Mouse (Mus musculus): ENCODE results near the gene Actl7a. TPM values are rescaled to one million over a fixed set of nuclear protein-coding genes. Genes with fewer than 3 reads are reported as not detected.

Actl7a gene
- polyA plus RNA-seq, 1 experiment from 2014 or later, result not detected

DNA sequence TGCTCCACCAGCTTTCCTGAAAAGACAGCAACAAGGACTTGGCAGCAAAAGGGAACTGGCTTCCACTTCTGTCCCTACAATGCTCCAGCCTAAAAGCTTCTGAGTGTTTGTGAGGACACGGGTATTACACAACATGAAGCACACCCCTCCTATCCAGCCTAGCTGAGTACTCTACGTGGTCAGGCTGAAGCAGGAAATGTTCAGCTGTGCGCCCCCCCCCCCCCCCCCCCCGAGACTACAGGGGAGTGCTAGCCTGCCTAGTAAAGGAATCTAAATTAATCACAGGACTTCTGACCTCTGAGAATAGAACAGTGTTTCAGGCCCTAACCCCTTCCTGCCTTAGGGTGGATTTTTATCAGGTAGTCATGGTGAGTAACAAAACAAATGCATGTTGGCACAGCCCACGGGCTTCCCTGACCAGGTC lies 24.7 kb downstream of the Actl7a start:
- Histone ChIP-seq H3K27ac (no peak overlapping the region), H3K4me2 (no peak overlapping the region), H3K9me3 (no peaks in the 10 kb centered on the region), H3K27me3 (no peaks in the 10 kb centered on the region), H3K9ac (no peak overlapping the region), H3K36me3 (peaks cover 94% of the 10 kb centered on the region), H3K4me3 (no peak overlapping the region), H3K4me1 (no peaks in the 10 kb centered on the region)
- 67% methylated on average over 5 of the region's 5 CpGs for WGBS
- no peak for ATAC-seq (ENCODE audit: insufficient number of reproducible peaks, insufficient read depth, low FRiP score, low TSS enrichment, low read depth)

DNA sequence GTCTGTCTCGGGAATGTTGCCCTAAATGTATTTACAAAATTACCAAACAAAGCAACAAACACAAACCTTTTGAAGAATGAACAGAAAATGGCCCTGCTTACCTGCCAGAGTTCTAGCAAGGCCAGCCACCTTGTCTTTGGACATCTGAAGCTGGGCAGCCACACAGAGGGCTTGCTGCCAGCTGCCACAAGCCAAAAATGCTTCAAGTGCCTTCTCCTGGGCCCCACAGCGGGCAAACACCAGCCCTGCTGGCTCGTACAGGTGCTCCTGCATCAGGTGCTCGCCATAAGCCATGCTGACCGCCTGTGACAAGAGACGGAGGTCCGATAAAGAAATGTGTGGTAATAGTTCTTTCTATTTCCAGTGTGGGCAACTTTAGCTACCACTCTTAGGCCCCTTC lies 25.7 kb downstream of the Actl7a start:
- Histone ChIP-seq H3K36me3 (peaks cover 95% of the 10 kb centered on the region), H3K9ac (no peak overlapping the region), H3K4me1 (no peaks in the 10 kb centered on the region), H3K27ac (no peak overlapping the region), H3K27me3 (no peaks in the 10 kb centered on the region), H3K4me3 (no peak overlapping the region), H3K9me3 (no peaks in the 10 kb centered on the region), H3K4me2 (no peak overlapping the region)
- WGBS, result 94% methylated on average over 7 of the region's 7 CpGs
- no peak for ATAC-seq (ENCODE audit: insufficient number of reproducible peaks, insufficient read depth, low FRiP score, low TSS enrichment, low read depth)

DNA sequence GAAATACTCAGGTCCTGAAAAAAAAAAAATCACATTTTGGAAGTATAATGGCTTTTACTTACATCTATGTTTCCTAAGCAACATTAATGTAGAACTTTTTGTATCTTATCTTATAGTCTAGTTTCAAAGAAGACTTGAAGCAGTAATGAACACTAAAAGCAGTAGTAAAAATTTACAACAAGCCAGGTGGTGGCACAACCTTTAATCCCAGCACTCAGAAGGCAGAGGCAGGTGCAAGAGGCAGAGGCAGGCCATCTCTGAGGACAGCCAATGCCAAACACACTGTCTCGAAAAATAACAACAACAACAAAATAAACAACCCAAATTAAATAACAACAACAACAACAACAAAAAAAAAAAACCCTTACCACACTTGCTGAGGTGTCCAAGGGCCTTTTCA lies 27.9 kb downstream of the Actl7a start:
- no peak for ATAC-seq (ENCODE audit: insufficient number of reproducible peaks, insufficient read depth, low FRiP score, low TSS enrichment, low read depth)
- Histone ChIP-seq H3K27ac (no peak overlapping the region), H3K36me3 (peaks cover 89% of the 10 kb centered on the region), H3K9ac (no peak overlapping the region), H3K4me1 (no peaks in the 10 kb centered on the region), H3K4me3 (no peak overlapping the region), H3K9me3 (no peaks in the 10 kb centered on the region), H3K27me3 (no peaks in the 10 kb centered on the region), H3K4me2 (no peak overlapping the region)
- WGBS, result 63% methylated on average over 1 of the region's 1 CpGs

DNA sequence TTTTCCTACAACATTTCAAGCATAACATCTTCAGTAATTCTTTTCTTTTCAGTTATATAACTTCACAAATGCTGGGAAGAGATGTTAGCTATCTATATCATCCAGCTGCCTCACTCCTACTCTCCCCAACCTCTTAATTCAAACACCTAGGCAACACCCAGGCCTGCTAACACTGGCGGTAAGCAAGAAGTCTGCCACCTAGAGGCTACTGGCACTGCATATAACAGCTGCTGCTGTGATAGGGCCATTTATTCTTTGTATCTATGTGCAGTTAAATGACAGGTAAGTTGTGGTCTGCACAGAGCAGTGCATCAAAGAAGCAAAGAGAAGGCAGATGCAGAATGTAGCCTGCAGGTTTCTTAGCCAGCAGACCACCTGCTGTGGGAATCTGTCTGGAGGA lies 48.2 kb downstream of the Actl7a start:
- no peaks in the 10 kb centered on the region for H3K9me3 ChIP-seq
- H3K9ac ChIP-seq, result no peak overlapping the region
- no peak overlapping the region for H3K4me2 ChIP-seq
- H3K27me3 ChIP-seq, result no peaks in the 10 kb centered on the region
- H3K36me3 ChIP-seq, result peaks cover 90% of the 10 kb centered on the region
- WGBS, result 39% methylated on average over 1 of the region's 1 CpGs
- H3K27ac ChIP-seq, result no peak overlapping the region
- H3K4me3 ChIP-seq, result no peak overlapping the region
- H3K4me1 ChIP-seq, result no peaks in the 10 kb centered on the region
- ATAC-seq (ENCODE audit: insufficient number of reproducible peaks, insufficient read depth, low FRiP score, low TSS enrichment, low read depth), result no peak

Other genes starting within 250 kb of the Actl7a start
- not detected in 2 replicates for gene Gm26657, start 3.3 kb upstream of the Actl7a start, polyA plus RNA-seq (2015; fragmentation: Nextera tagmentation; extraction: Ambion mirVana)
- not detected in 2 replicates for gene Actl7b, start 2.0 kb upstream of the Actl7a start, polyA plus RNA-seq (2015; fragmentation: Nextera tagmentation; extraction: Ambion mirVana)
- 52.2 and 54.4 TPM in 2 replicates for gene Elp1, start 58.9 kb downstream of the Actl7a start, polyA plus RNA-seq (2015; fragmentation: Nextera tagmentation; extraction: Ambion mirVana)
- 20.7 and 21.2 TPM in 2 replicates for gene Fam206a, start 58.9 kb downstream of the Actl7a start, polyA plus RNA-seq (2015; fragmentation: Nextera tagmentation; extraction: Ambion mirVana)
- gene Ctnnal1, start 121.8 kb downstream of the Actl7a start, polyA plus RNA-seq (2015; fragmentation: Nextera tagmentation; extraction: Ambion mirVana), result 27.7 and 29.0 TPM in 2 replicates
- 9.9 and 11.2 TPM in 2 replicates for gene Tmem245, start 204.0 kb downstream of the Actl7a start, polyA plus RNA-seq (2015; fragmentation: Nextera tagmentation; extraction: Ambion mirVana)
- 3.1 and 4.5 TPM in 2 replicates for gene Frrs1l, start 247.0 kb downstream of the Actl7a start, polyA plus RNA-seq (2015; fragmentation: Nextera tagmentation; extraction: Ambion mirVana)

Measured in embryonic facial prominence, embryonic 13.5 days (tissue).